Mouse (Mus musculus) regulatory T cell (primary cell): Measurements from ENCODE around the gene Lman1l.

ENCODE experiments used
- in situ Hi-C: fragments of 300-600 bp; cut with MboI, MseI; formaldehyde crosslinking; loops from one replicate; pipeline ENCODE4 v1.15.1; 2025; ENCODE audit warnings: high pct_unique_total_duplicates

Gene Lman1l

DNA sequence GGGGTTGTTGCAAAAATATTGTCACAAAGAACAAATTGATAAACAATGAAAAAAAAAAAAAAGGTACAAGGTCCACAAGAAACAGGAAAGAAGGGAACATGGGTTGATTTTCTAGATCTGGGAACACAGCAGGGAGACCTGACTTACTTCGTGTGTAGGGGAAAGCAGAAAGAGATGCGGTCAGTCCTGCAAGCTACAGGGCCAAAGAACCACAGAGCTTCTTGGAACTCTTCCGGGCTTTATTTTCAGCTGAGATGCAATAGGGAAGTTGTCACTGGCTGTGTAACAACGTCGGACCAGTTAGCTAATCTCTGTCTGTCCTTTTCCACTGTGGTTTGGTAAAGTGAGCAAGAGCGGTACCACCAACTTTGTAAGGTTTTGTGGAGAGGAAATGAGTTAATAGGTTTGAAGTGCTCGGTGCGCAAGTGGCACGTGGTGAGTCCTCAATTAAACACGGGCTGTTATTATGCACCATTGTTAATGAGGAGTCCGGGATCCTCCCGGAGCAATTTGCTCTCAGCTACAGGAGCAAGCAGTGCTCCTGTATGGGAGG is 26.1 kb upstream of the Lman1l start:
- in situ Hi-C loops: no loop called here

DNA sequence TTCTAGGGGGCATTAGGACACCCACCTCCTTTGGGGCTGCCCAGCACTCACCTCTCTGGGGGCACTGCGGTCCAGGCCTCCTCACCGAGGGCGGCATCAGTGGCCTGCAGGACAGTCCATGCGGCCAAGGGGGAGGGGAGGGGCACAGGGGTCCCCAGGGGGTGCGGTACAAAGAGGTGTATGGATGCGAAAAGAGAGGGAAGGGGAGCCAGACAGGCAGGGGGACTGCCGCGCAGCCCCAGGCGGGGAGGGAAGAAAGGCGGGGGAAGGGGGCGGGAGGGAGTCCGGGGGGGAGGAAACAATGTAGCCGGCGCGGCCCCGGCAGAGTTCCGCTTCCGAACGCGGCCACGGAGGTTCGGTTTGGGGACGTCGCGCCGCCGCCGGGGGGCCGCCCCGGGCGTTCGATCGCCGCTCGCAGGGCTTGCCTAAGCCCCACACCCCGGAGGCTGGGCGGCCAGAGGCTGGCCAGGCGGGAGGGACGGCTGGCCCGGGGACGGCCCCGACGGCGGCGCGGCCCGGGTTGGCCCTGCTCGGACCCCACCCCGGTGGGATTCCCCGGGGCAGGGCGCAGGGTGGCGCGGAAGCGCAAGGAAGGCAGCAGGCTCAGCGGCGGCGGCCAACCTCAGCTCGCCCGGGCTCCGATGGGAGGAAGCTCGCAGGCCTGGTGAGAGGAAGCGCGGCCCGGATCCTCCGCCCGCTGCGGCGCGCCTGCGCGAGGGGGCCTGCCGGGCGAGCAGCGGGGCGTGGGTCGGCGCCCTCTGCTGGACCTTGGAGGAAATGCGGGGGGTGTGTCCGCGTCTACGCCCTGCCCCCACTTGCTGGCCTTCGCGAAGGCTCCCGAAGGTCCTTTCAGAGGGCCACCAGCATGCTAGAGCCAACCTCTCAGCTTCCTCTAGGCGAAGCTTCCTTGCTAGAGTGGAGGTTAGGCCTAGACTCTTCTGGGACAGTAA is 24.6 kb upstream of the Lman1l start:
- in situ Hi-C loops: no loop called here

DNA sequence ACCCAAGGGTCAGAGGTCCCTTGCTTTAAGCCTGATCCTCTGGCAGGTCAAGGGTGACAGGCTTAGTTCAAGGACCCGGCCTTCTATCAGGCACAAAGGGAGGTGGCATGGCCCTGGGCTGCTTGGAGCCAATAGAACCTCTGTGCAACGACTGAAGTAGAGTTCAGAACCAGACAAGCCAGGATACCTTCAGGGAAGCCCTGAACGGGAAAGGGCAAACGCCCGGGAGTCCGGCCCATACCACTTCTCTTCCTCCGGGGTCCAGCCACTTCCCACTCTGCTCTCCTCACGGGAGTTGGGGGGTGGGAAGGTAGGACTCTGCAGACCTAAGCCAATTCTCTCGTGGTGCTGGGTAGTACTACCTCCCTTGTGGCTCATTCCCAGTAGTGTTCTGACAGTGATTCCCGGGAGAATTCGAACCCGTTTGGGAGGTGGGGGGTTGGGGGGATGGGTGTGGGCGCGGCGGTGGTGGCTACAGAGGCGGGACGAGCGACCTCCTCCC is 23.9 kb upstream of the Lman1l start:
- in situ Hi-C loops: no loop called here

DNA sequence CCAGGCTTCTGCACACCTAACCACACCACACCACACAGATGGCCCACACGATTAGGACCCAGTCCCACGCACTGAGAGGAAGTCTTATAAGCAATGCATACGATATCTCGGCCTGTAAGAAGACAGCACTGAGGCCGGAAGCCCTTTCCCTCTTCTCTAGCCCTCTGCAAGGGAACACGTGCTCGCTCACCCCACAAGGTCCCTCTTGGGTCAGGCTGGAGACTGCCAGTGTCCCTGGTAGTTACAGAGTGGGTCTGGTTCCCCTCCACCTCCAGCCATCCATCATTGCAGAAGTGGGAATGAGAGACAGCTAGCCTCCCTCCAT is 23.2 kb upstream of the Lman1l start:
- in situ Hi-C loops: no loop called here

DNA sequence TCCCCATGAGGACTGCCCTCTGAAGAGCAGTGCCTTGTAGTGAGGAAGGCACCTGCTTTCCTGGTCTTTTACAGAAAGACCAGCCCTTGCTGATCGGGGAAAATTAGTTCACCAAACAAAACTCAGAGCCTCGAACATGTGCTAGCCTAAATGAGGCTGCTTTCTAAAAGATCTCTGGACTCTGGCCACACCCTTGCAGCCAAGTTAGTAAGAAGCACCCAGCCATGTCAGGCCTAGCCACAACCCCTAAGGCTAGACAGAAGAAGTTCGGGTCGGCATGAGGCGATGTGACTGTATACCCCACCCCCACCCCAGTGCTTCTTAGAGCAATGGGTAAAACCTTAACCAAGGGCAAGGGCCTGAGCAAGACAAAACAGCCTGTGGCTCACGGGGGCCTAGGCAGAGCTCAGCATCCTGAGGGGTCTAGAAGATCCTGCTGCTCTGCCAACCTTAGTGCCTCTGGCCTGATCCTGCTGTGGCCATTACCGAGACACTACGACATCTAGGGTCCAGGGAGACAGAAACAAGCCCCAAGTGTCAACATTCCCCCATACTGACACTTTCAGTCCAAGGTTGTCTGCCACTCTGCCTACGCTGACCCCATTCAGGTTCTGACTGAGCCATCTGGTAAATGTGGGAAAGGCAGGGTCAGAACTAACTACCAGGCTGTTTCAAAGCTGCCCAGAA is 22.7 kb upstream of the Lman1l start:
- in situ Hi-C loops: no loop called here

DNA sequence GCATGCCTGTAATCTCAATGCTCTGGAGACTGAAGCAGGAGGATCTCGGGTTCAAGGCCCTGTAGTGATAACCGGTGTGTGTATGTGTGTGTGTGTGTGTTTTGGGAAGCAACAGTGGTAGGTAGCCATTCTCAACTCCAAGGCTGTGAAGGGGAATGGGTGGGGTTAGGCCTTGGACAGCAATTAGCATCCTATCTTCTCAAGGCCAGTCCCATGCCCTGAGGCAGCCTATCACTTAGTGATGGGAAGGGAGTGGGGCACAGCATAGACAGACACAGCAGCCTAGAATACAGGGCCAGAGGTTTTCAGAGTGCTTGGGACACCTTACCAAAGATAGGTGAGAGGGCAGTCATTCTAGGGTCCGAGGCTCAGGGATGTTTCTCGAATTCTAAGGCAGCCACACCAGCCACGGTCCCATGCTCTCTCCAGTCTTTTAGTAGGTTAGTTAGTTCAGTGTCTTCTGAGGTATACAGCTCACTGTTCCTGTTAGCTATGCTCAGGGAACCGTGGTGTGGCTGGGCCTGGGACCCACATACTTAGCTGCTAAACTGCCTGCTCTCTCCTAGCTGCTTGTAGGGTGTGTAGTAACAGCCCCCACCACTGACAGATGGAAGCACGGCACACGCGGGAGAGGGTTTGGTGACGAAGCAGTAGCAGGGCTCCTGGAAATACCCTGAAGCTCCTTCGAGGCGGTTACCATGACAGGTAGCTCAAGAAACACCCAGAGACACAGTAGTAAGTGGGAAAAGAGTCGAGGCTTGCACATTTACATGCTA is 21.4 kb upstream of the Lman1l start:
- in situ Hi-C loops: no loop called here

DNA sequence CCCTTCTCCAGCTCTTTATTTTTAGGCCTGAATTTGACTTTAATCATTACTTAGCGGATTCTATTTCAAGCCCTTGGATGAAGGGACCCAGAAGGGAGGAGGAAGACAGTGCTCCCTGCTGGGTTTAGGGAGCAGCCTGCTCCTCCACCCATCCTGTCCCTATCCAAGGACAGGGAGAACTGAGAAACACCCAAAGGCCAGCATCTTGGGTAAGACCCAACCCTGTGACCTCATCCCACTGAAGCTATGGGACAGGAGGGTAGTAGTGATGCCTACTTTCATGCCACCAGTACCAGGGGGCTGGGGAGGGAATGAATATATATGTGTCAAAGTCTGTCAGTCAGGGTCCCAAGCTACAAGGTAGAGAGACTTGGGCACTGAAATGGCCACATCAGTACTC is 20.4 kb upstream of the Lman1l start:
- in situ Hi-C loops: no loop called here

DNA sequence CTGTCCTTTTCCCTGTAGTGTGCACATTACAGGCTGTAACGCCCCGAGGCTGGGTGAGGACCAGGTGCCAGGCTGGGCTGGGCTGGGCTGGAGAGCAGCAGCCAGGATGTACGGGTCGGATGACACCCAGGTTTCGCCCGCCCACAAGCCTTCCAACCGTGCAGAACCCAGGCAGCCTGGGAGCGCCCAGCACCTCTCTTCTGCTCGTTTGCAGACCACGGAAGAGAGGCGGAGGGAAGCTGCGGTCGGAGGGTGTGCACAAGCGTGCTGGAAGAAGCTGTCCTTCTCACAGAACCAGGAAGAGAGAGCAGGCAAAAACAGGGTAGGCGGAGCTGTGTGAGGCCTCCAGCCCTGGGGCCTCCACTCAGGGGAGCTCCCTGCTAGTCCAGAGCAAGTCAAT is 19.8 kb upstream of the Lman1l start:
- in situ Hi-C loops: no loop called here

DNA sequence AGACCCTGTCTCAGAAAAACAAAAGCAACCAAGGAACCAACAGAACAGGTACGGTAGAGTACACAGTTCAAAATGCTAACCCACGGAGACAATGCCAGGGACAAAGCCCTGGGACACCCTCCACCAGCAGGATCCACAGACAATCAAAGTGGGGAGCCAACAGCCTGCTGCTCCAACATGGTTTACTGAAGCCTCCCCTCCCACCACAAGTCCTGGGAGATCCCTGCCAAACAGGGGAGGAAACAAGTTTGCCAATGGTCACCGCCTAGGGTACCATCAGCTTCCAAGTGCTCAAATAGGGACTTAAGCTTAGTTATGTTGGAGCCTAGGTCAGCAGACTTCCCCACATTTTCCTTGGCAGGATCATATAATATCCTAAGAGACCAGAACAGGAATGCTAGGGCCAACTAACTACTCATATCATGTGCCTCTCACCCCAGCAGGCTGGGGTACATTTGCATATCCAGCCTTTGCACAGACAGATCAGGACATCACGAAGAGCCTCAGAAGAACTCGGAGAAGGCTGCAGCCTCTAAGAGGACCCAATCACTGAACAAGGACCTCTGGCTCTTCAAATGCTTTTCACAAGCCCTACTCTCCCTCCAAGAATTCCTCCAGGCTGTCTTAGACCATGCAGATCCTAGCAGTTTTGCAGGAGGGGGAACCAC is 19.2 kb upstream of the Lman1l start:
- in situ Hi-C loops: no loop called here

DNA sequence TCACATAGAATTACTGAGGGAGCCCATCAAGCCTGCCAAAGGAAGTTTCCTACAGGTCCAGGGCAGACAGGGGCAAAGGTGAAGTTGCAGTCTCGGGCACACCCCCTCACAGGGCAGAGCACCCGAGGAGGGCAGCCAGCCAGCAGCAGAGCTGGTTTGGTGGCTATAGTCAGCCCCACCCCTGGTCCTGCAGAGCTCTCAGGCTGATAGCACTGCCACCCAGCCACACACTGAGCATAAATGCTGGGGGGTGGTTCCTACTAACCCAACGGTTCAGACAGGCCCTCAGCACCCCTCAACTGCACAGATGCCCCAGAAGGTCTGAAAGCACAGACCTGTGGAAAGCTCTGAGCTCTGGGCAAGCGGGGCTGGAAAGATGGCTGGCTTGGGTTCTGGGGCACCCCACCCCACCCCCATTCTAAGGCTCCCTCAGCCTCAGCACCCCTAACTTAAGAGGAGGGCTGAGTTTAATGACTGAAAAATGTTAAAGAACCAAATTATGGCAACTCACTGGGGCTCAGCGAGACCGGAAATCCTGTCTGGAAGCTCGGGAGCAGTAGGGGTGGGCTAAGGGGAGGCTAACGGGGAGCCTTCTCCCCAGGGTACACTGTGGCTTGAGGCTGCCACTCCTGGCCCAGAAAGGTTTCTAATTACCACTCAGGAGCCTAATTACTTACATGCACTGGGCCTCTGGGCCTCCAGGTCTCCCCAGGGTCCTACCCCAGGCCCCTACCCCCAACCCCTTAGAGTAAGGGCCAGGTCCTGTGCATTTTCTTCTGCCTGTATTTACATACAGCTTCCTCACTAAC is 18.3 kb upstream of the Lman1l start:
- in situ Hi-C loops: no loop called here

DNA sequence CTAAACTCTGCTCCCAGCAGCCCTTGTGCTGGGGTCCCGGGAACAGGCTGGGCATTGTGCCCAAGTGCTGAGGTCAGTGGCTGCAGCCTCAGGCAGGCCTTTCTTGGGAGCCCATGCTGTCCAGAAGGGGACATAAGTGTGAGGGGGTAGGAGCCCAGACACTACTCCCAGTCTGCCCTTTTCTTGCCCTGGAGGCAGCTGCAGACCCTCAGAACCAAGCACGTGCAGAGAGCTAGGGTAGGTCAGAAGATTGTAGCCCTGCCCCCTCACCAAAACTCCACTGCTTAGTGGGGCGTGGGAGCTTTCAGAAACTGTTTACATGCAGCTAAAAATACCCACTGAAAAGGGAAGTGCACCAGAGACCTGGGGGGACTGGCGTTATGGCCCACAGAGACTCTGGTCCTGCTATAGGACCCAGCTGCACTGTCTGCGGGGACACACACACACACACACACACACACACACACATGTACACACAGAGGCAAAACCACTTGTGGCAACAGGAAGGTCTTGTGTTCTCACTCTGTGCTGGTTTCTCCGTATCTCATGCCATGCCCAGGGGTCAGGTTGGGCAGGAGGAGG is 17.3 kb upstream of the Lman1l start:
- in situ Hi-C loops: no loop called here

DNA sequence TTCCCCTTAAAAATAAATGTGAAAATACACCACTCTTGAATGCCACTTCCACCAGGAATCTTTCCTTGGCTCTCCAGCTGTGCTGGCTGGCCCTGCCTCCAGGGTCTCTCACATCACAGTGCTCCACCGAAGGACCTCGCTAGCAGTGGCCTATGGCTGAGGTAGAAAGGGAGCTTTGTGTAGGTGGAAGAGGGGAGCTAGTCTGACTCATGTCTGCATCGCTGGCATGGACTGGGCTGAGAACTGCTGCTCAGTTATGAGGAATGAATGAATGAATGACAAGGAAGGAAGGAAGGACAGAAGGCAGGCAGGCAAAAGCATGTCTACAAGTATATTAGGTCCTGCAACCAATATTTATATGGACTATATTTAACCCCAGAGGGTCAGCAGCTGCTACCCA is 16.7 kb upstream of the Lman1l start:
- in situ Hi-C loops: no loop called here

DNA sequence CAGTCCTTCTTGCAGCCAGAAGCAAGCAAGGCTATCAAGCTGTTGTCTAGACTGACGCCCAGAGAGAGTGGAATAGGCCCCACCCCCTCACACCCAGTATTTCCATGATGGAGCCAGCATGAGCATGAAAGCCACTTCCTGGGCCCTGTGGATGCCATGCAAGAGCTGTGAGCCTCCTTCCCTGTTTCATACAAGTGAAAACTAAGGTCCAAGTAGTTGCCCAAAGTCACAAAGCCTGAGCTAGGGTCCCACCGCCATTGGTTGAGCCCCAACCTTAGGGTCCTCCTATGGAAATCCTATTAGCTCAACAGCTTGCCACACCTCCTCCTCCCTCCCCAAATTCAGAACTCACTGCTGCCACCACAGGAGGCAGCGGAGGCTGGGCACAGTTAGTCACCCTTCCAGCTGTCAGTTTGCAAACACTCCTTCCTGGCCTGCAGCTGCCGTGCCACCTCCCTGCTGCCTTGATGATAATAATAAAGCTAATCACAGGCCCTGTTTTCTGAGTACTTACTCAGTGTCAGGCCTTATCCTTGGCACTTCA is 13.0 kb upstream of the Lman1l start:
- in situ Hi-C loops: no loop called here

DNA sequence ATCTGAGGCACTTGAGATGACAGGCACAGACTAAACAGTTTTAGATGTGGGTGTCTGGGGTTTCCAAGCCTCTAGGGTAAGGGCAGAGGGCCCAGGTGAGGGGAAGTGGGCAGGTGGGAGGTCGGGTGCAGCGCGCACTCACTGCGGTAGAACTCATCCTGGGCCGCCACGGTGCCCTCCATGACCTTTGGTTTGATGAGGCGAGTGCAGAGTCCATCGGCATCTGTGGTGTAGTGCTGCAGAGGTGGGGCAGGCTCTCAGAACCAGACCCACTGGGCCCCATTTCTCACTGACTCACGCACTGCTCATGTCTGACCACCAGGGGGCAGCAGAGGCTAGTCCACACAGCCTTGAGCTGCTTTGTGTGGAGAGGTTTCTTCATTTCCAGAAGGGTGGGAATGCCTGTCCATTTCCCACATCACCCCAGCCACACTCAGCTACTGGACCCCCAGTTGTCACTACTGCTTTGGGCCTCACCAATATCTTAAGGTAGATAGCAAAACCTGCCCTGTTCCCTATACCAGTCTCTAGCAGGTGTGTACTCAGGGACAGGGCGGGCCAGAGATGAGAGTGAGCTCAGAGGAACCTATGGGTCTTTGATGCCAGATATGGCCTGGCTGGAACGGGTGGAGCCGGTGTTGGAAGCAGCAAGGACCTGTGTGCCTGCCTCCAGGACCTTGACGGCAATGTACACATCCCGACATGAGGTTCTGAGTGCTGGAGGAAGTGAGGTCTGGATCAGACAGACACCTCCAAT is 8.7 kb upstream of the Lman1l start:
- in situ Hi-C loops: no loop called here

DNA sequence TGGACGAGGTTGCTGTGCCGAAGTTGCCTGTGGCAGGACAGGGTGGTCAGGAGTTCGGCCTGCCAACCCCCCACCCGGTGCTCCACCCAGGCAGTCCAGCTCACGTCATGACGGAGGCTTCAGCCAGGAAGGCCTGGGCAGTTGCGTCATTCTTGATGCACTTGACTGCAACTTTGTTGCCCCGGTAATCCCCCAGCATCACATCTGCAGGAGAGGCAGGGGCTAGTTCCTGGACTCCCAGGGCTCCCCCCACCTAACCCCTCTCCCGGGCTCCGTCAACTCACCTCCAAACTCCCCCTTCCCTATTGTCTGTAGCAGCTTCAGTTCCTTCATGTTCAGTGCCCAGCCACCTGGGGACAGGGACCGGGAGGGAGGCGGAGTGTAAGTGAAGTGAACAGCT is 8.1 kb upstream of the Lman1l start:
- in situ Hi-C loops: no loop called here

DNA sequence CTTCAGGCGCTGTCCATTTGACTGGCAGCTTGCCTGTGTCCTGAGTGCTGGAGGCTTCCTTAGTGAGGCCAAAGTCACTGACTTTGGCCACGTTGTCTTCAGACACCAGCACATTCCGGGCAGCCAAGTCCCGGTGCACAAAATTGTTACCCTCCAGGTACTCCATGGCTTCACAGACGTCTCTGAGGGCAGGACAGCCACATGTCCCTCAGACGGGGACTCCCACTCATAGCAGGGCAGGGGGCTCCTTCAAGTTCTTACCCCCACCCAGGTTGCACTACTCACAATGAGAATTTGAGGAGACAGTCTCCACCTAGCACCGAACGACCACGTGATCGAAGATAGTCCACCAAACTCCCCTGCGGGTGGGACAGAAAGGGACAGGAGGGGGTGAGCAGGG is 7.3 kb upstream of the Lman1l start:
- in situ Hi-C loops: no loop called here

DNA sequence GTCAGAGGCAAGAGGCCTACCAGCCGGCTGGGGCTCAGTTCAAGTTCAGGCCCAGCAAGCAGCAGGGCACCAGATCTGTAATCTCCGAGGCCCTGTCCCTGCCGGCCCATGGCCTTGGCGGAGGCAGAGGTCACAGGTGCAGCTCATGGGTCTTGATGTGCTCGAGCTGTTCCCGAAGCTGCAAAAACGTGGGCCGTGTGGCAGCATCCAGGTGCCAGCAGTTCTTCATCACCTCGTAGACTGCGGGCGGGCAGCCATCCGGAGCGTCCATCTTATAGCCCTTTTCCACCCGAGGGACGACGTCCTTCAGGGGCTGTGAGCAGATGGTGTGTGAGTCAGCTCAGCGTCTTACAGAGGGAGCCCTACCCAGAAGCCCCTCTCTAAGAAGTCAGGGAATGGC is 6.6 kb upstream of the Lman1l start:
- in situ Hi-C loops: no loop called here

DNA sequence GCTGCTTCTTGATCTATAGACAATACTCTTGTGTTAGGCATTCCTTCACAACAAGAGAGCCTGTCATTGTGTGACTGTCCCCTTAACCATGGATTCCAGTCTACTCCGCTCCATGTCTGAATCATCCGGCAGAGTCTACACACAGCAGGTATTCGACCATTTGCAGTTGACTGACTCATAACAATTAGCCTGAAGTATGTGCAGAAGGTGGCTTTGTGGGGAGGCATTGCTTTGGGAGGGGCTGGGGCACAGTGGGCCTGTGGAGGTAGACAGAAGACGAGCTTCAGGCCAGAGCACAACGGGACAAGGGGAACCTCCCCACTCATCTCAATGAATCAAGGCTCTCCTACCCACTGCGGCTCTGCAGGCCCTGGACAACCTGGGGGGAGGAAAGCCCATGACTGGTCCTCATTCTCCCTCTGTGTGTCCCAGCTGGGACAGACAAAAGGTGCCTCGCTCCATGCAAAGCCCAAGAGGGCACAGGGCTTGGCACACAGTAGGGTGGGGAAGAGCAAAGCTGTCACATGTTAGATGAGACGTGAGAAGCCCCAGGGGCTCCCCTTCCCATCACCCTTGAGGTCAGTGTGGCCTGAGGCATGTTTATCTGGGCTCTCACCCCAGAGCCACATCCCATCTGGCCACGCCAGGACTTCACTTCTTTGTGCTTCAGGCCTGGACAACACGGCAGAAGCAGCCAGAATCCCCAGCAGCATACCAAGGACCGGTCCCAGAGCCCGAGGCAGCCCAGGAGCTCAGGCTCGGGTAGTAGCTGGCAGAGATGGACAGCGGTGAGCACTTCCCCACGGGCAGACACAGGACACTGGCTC is 5.3 kb upstream of the Lman1l start:
- in situ Hi-C loops: no loop called here
